Mouse (Mus musculus): ENCODE measurements around the gene Bicra. TPM values are rescaled to one million over a fixed set of nuclear protein-coding genes. Genes with fewer than 3 reads are reported as not detected.

Gene Bicra
- total RNA-seq, 2 experiments from 2014 or later = 14.5 to 15.4 TPM

GRCm38 (mm10) chr7:15982729-15983407 is 64.9 kb downstream of the Bicra start:
- no peak for DNase-seq (ENCODE audit: extremely low spot score in 1 of 2, low spot score in 2 of 2)
- intact Hi-C loops (cut with DNase I) = loop anchor here (1.0 to 5.0 kb wide), 2 partner anchors 69 to 169 kb away; no protein-coding TSS in a partner anchor
- Histone ChIP-seq H3K27ac (no peak overlapping the region), H3K4me3 (no peak overlapping the region)
- peak; percentile 85 for TF ChIP-seq CTCF (IDR thresholded peaks at IDR 0.05)

GRCm38 (mm10) chr7:15981538-15981937 is 66.2 kb downstream of the Bicra start:
- no peak overlapping the region for H3K27ac ChIP-seq
- intact Hi-C loops (cut with DNase I) = loop anchor here (5.0 kb wide), 1 partner anchor 171 kb away; no protein-coding TSS in a partner anchor
- TF ChIP-seq CTCF (IDR thresholded peaks at IDR 0.05) = no peak

GRCm38 (mm10) chr7:15980246-15980645 is 67.5 kb downstream of the Bicra start:
- no peak overlapping the region for H3K4me3 ChIP-seq
- H3K27ac ChIP-seq = no peak overlapping the region
- TF ChIP-seq CTCF (IDR thresholded peaks at IDR 0.05) = no peak
- DNase-seq (ENCODE audit: extremely low spot score in 1 of 2, low spot score in 2 of 2) = peak; percentile 53 to 69
- intact Hi-C loops (cut with DNase I) = loop anchor here (5.0 kb wide), 1 partner anchor 172 kb away; no protein-coding TSS in a partner anchor

More at GRCm38 (mm10) chr7:15981538-15981937, 66.2 kb downstream of the Bicra start:
- no peak for DNase-seq (ENCODE audit: extremely low spot score in 1 of 2, low spot score in 2 of 2)
- no peak overlapping the region for H3K4me3 ChIP-seq

GRCm38 (mm10) chr7:15975904-15976303 is 71.8 kb downstream of the Bicra start:
- peak in 1 of 2 experiments; percentile 50 for DNase-seq (ENCODE audit: extremely low spot score in 1 of 2, low spot score in 2 of 2)

GRCm38 (mm10) chr7:15975451-15975850 is 72.3 kb downstream of the Bicra start:
- no peak for DNase-seq (ENCODE audit: extremely low spot score in 1 of 2, low spot score in 2 of 2)
- H3K4me3 ChIP-seq = no peak overlapping the region
- intact Hi-C loops (cut with DNase I) = no loop called here
- TF ChIP-seq CTCF (IDR thresholded peaks at IDR 0.05) = no peak
- H3K27ac ChIP-seq = no peak overlapping the region

More at GRCm38 (mm10) chr7:15975904-15976303, 71.8 kb downstream of the Bicra start:
- intact Hi-C loops (cut with DNase I) = no loop called here
- TF ChIP-seq CTCF (IDR thresholded peaks at IDR 0.05) = peak; percentile 98
- Histone ChIP-seq H3K27ac (no peak overlapping the region), H3K4me3 (no peak overlapping the region)

GRCm38 (mm10) chr7:15974712-15975111 is 73.0 kb downstream of the Bicra start:
- no peak overlapping the region for H3K4me3 ChIP-seq
- peak; percentile 86 for TF ChIP-seq CTCF (IDR thresholded peaks at IDR 0.05)
- intact Hi-C loops (cut with DNase I) = no loop called here
- H3K27ac ChIP-seq = no peak overlapping the region
- peak; percentile 60 to 69 for DNase-seq (ENCODE audit: extremely low spot score in 1 of 2, low spot score in 2 of 2)

GRCm38 (mm10) chr7:15972247-15972646 is 75.5 kb downstream of the Bicra start:
- no peak for DNase-seq (ENCODE audit: extremely low spot score in 1 of 2, low spot score in 2 of 2)
- Histone ChIP-seq H3K27ac (no peak overlapping the region), H3K4me3 (no peak overlapping the region)
- intact Hi-C loops (cut with DNase I) = no loop called here
- TF ChIP-seq CTCF (IDR thresholded peaks at IDR 0.05) = no peak

- no peak overlapping the region for H3K4me3 ChIP-seq
- TF ChIP-seq CTCF (IDR thresholded peaks at IDR 0.05) = peak; percentile 26
- no peak for DNase-seq (ENCODE audit: extremely low spot score in 1 of 2, low spot score in 2 of 2)
- intact Hi-C loops (cut with DNase I) = no loop called here
- no peak overlapping the region for H3K27ac ChIP-seq
Observed at GRCm38 (mm10) chr7:15969674-15970073, 78.0 kb downstream of the Bicra start.

GRCm38 (mm10) chr7:15968322-15968721 is 79.4 kb downstream of the Bicra start:
- no peak overlapping the region for H3K4me3 ChIP-seq
- intact Hi-C loops (cut with DNase I) = no loop called here
- TF ChIP-seq CTCF (IDR thresholded peaks at IDR 0.05) = no peak
- H3K27ac ChIP-seq = no peak overlapping the region
- DNase-seq (ENCODE audit: extremely low spot score in 1 of 2, low spot score in 2 of 2) = no peak

GRCm38 (mm10) chr7:15967312-15967711 is 80.4 kb downstream of the Bicra start, which contains the start of gene Ehd2:
Gene Ehd2, minus strand, starts transcription at chr7:15967567.
- no peak within 1 kb of the TSS for H3K27ac ChIP-seq
- peak; percentile 94 for TF ChIP-seq CTCF (IDR thresholded peaks at IDR 0.05)
- H3K4me3 ChIP-seq = peak within 1 kb of the TSS; percentile 46
- intact Hi-C loops (cut with DNase I) = loop anchor here (1.0 kb wide), 1 partner anchor 19 kb away; no protein-coding TSS in a partner anchor
- DNase-seq (ENCODE audit: extremely low spot score in 1 of 2, low spot score in 2 of 2) = peak; percentile 50 to 53

GRCm38 (mm10) chr7:15966489-15966888 is 81.2 kb downstream of the Bicra start:
- Histone ChIP-seq H3K27ac (no peak overlapping the region), H3K4me3 (no peak overlapping the region; the same call in 1 of the 2 replicates)
- intact Hi-C loops (cut with DNase I) = no loop called here
- no peak for TF ChIP-seq CTCF (IDR thresholded peaks at IDR 0.05)
- DNase-seq (ENCODE audit: extremely low spot score in 1 of 2, low spot score in 2 of 2) = no peak

- no peak overlapping the region for H3K27ac ChIP-seq
- TF ChIP-seq CTCF (IDR thresholded peaks at IDR 0.05) = no peak
- DNase-seq (ENCODE audit: extremely low spot score in 1 of 2, low spot score in 2 of 2) = no peak
- no peak overlapping the region for H3K4me3 ChIP-seq
- intact Hi-C loops (cut with DNase I) = no loop called here
Observed at GRCm38 (mm10) chr7:15963798-15964652, 83.7 kb downstream of the Bicra start.

Measured in left cerebral cortex, adult 2 months (tissue).